Mouse (Mus musculus) brain, embryonic 14.5 days (tissue): ENCODE data around the gene Rtl8a.
"Not testable (repeated sequence)": the region's sequence is repeated elsewhere in the genome, so short reads cannot be mapped to it uniquely, and the experiment has no call there.

ENCODE experiments used
- CTCF ChIP-seq: fragments of 200-500 bp; IDR thresholded peaks from 2 replicates; pipeline ENCODE4 v1.5.1; 2012; ENCODE audit warnings: inconsistent platforms, mild to moderate bottlenecking, moderate library complexity, borderline replicate concordance; ENCODE audit not compliant: insufficient read depth, insufficient read length; ENCODE audit errors: extremely low read depth
- POLR2A ChIP-seq: fragments of 200-500 bp; IDR thresholded peaks from 2 replicates; pipeline ENCODE4 v1.6.1; 2012; ENCODE audit warnings: mild to moderate bottlenecking, inconsistent platforms, borderline replicate concordance; ENCODE audit not compliant: poor library complexity, insufficient read depth, insufficient read length, severe bottlenecking; ENCODE audit errors: extremely low read depth

DNA sequence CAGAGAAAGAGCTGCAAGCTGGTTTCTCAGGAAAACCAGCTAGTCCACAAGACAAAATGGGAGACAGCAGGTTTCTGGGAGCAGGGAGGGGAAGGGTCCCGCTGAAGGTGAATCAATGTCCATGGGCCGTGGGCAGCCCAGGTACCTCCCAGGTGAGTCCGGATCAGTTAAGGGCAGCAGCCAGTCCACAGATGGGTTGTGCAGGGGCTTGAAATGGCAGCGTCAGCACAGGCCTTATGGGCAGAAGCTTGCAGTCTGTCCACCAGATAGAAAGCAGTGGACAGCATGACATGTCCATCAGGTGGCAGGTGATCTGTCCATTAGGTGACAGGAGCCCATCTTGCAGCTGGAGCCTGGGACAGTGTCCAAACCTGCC, 890 bp downstream of the Rtl8a start:
- not testable (repeated sequence) for TF ChIP-seq CTCF, POLR2A
